Mouse (Mus musculus): ENCODE results near the gene Arid2.

DNA sequence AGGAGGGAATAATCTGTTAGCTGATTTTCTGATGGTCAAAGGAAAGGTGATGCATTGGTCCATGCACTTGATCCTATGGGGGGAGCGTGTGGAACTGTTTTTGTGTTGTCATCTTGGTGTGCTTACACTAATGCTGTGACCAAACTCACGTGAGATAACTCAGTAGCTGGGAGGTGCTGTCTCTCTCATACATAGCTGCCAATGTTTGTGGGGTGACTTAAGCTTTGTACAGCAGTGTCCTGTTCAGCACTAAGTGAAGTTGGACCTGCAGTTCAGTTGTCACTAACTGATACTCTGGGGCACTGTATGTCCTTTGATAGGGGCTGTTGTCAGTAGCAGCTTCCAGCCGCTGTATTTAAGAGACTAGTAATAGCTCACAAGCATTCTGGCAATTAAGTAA, 43.2 kb downstream of the Arid2 start:
- TF ChIP-seq RAD21 (IDR thresholded peaks at IDR 0.05; ENCODE audit: low read depth, low read length) (no peak), POLR2A (IDR thresholded peaks at IDR 0.05; ENCODE audit: low read depth, low read length) (no peak), CTCF (conservative IDR thresholded peaks at IDR 0.05 in 1 of 2, IDR thresholded peaks at IDR 0.05 in 1 of 2; ENCODE audit: low read depth in 2 of 2, low read length in 2 of 2) (no peak), BHLHE40 (IDR thresholded peaks at IDR 0.05; ENCODE audit: low read depth, low read length) (no peak), HCFC1 (IDR thresholded peaks at IDR 0.05; ENCODE audit: low read depth, low read length) (no peak), UBTF (IDR thresholded peaks at IDR 0.05; ENCODE audit: low read depth, low read length) (no peak), CHD1 (IDR thresholded peaks at IDR 0.05; ENCODE audit: low read depth, low read length) (no peak), USF1 (IDR thresholded peaks at IDR 0.05; ENCODE audit: low read depth, low read length) (no peak), JUND (conservative IDR thresholded peaks at IDR 0.05; ENCODE audit: low read depth, low read length) (no peak), POLR2AphosphoS2 (IDR thresholded peaks at IDR 0.05; ENCODE audit: low read depth, low read length) (no peak), SMC3 (IDR thresholded peaks at IDR 0.05; ENCODE audit: low read depth, low read length) (no peak)
